Mouse (Mus musculus) cerebellum, postnatal 14 days (tissue): ENCODE measurements around the gene Tfb2m.

ENCODE experiments used
- DNase-seq, 2 experiments: peaks; one replicate each; pipeline ENCODE4 v3.0.0; 2021; ENCODE audit warnings: mixed read lengths in 2 of 2

Gene Tfb2m

GRCm38 (mm10) chr1:179545768-179546550 is at the start of gene Tfb2m, which contains the start of gene Cnst:
TSS of gene Tfb2m (minus strand) at chr1:179546267.
TSS of gene Cnst (plus strand) at chr1:179546370.
- DNase-seq, result peak; percentile 98 to 99

- peak; percentile 50 to 66 for DNase-seq
Measured at GRCm38 (mm10) chr1:179592972-179593371, 46.9 kb upstream of the Tfb2m start.

- DNase-seq, result peak; percentile 36 to 63
Measured at GRCm38 (mm10) chr1:179592143-179592542, 46.1 kb upstream of the Tfb2m start.

- DNase-seq, result peak; percentile 72 to 81
Measured at GRCm38 (mm10) chr1:179591639-179592038, 45.6 kb upstream of the Tfb2m start.

GRCm38 (mm10) chr1:179588230-179588629 is 42.2 kb upstream of the Tfb2m start:
- DNase-seq, result peak; percentile 75 to 86

- no peak for DNase-seq
Measured at GRCm38 (mm10) chr1:179586430-179587095, 40.5 kb upstream of the Tfb2m start.

GRCm38 (mm10) chr1:179585646-179586045 is 39.6 kb upstream of the Tfb2m start:
- DNase-seq, result no peak

- no peak for DNase-seq
Measured at GRCm38 (mm10) chr1:179584220-179584619, 38.2 kb upstream of the Tfb2m start.

GRCm38 (mm10) chr1:179583090-179583489 is 37.0 kb upstream of the Tfb2m start:
- DNase-seq, result no peak

GRCm38 (mm10) chr1:179582021-179582433 is 36.0 kb upstream of the Tfb2m start:
- no peak for DNase-seq

- no peak for DNase-seq
Measured at GRCm38 (mm10) chr1:179581422-179581821, 35.4 kb upstream of the Tfb2m start.

GRCm38 (mm10) chr1:179580200-179580599 is 34.1 kb upstream of the Tfb2m start:
- no peak for DNase-seq

- no peak for DNase-seq
Measured at GRCm38 (mm10) chr1:179578625-179579024, 32.6 kb upstream of the Tfb2m start.

GRCm38 (mm10) chr1:179573650-179574206 is 27.7 kb upstream of the Tfb2m start:
- DNase-seq, result no peak

GRCm38 (mm10) chr1:179571686-179572085 is 25.6 kb upstream of the Tfb2m start:
- no peak for DNase-seq

GRCm38 (mm10) chr1:179570482-179570881 is 24.4 kb upstream of the Tfb2m start:
- no peak for DNase-seq

GRCm38 (mm10) chr1:179568690-179569398 is 22.8 kb upstream of the Tfb2m start:
- DNase-seq, result no peak

- no peak for DNase-seq
Measured at GRCm38 (mm10) chr1:179567558-179567957, 21.5 kb upstream of the Tfb2m start.

- DNase-seq, result no peak
Measured at GRCm38 (mm10) chr1:179563926-179564325, 17.9 kb upstream of the Tfb2m start.

- peak; percentile 15 to 41 for DNase-seq
Measured at GRCm38 (mm10) chr1:179563211-179563610, 17.1 kb upstream of the Tfb2m start.

- DNase-seq, result no peak
Measured at GRCm38 (mm10) chr1:179560845-179561430, 14.9 kb upstream of the Tfb2m start.

- no peak for DNase-seq
Measured at GRCm38 (mm10) chr1:179559446-179560194, 13.6 kb upstream of the Tfb2m start.
